8 mouse cellular contexts compared by ENCODE assay signal in genomic region chr3:88200161-88200971, GRCm38 (mm10). TPM values are rescaled to one million over a fixed set of nuclear protein-coding genes. Genes with fewer than 3 reads are reported as not detected.
DNase-seq lines count a peak whose midpoint lies in the region; ATAC-seq and TF ChIP-seq lines count a peak whose summit lies in the region.

No protein-coding gene starts in this region.

- H3K9me3 ChIP-seq in kidney, embryonic 15.5 days (replicated peaks), result no peaks in the 10 kb centered on the region
- no peaks in the 10 kb centered on the region for H3K9me3 ChIP-seq in forebrain, embryonic 11.5 days (ENCODE audit: control insufficient read depth, low read length)
- no peaks in the 10 kb centered on the region for H3K9me3 ChIP-seq in limb, embryonic 14.5 days (ENCODE audit: control insufficient read depth, low read length)
- H3K9me3 ChIP-seq in stomach, embryonic 15.5 days, result no peaks in the 10 kb centered on the region

- WGBS in kidney, embryonic 15.5 days, result 1% methylated on average over 61 of the region's 61 CpGs
- 2% methylated on average over 61 of the region's 61 CpGs for WGBS in cerebellum, adult 2 months
- WGBS in forebrain, embryonic 11.5 days, result under 1% methylated on average over 61 of the region's 61 CpGs
- under 1% methylated on average over 51 of the region's 61 CpGs for WGBS in limb, embryonic 14.5 days
- 1% methylated on average over 61 of the region's 61 CpGs for WGBS in stomach, embryonic 15.5 days

- peak overlapping the region; percentile 53 for H3K4me2 ChIP-seq in kidney, embryonic 15.5 days
- peak overlapping the region; percentile 94 for H3K4me2 ChIP-seq in forebrain, embryonic 11.5 days (ENCODE audit: low read depth, low read length, severe bottlenecking)
- H3K4me2 ChIP-seq in limb, embryonic 14.5 days (replicated peaks; ENCODE audit: low read depth, low read length, severe bottlenecking), result peak overlapping the region; percentile 43
- peak overlapping the region; percentile 54 for H3K4me2 ChIP-seq in stomach, embryonic 15.5 days

- no peak overlapping the region for H3K27ac ChIP-seq in kidney, embryonic 15.5 days
- peak overlapping the region; percentile 76 for H3K27ac ChIP-seq in cerebellum, adult 2 months (ENCODE audit: insufficient read depth, low read length)
- H3K27ac ChIP-seq in forebrain, embryonic 11.5 days (ENCODE audit: low read depth, low read length), result peak overlapping the region; percentile 99
- no peak overlapping the region for H3K27ac ChIP-seq in limb, embryonic 14.5 days (replicated peaks; ENCODE audit: low read depth, low read length)
- no peak overlapping the region for H3K27ac ChIP-seq in stomach, embryonic 15.5 days

- H3K4me3 ChIP-seq in kidney, embryonic 15.5 days (replicated peaks), result peak overlapping the region; percentile 35
- peak overlapping the region; percentile 57 for H3K4me3 ChIP-seq in cerebellum, adult 2 months (replicated peaks; ENCODE audit: insufficient read depth, low read depth, low read length)
- H3K4me3 ChIP-seq in forebrain, embryonic 11.5 days (ENCODE audit: low read depth, low read length), result peak overlapping the region; percentile 55
- peak overlapping the region; percentile 29 for H3K4me3 ChIP-seq in limb, embryonic 14.5 days (replicated peaks; ENCODE audit: low read length)
- H3K4me3 ChIP-seq in stomach, embryonic 15.5 days (replicated peaks), result peak overlapping the region; percentile 30

- no peak for TF ChIP-seq POLR2A in cerebellum, adult 2 months (IDR thresholded peaks at IDR 0.05; ENCODE audit: borderline replicate concordance, insufficient read depth, low read length)
- no peak for TF ChIP-seq POLR2A in limb, embryonic 14.5 days (IDR thresholded peaks at IDR 0.05; ENCODE audit: borderline replicate concordance, extremely low read depth, insufficient read depth, insufficient read length)

- H3K4me1 ChIP-seq in kidney, embryonic 15.5 days, result peaks cover 11% of the 10 kb centered on the region
- H3K4me1 ChIP-seq in cerebellum, adult 2 months (ENCODE audit: control insufficient read depth, insufficient read depth, low read length), result peaks cover 21% of the 10 kb centered on the region
- peaks cover 53% of the 10 kb centered on the region for H3K4me1 ChIP-seq in forebrain, embryonic 11.5 days (replicated peaks; ENCODE audit: control insufficient read depth, insufficient read depth, low read length)
- peaks cover 5% of the 10 kb centered on the region; the same call in 1 of the 2 replicates for H3K4me1 ChIP-seq in limb, embryonic 14.5 days (ENCODE audit: control insufficient read depth, insufficient read depth, low read length)
- H3K4me1 ChIP-seq in stomach, embryonic 15.5 days, result peaks cover 10% of the 10 kb centered on the region

- no peak for TF ChIP-seq CTCF in cerebellum, adult 2 months (IDR thresholded peaks at IDR 0.05; ENCODE audit: borderline replicate concordance, insufficient read depth, low read depth, low read length)

- no peak for ATAC-seq in kidney, embryonic 15.5 days (replicated peaks; ENCODE audit: low FRiP score)
- no peak for ATAC-seq in forebrain, embryonic 11.5 days (replicated peaks; ENCODE audit: low FRiP score)
- no peak for ATAC-seq in limb, embryonic 14.5 days (ENCODE audit: low FRiP score, low read depth)
- no peak for ATAC-seq in stomach, embryonic 15.5 days (ENCODE audit: insufficient read depth, low FRiP score, low read depth)

- peaks cover 99% of the 10 kb centered on the region for H3K27me3 ChIP-seq in kidney, embryonic 15.5 days
- H3K27me3 ChIP-seq in cerebellum, adult 2 months (ENCODE audit: control insufficient read depth, insufficient read depth, low read length), result no peaks in the 10 kb centered on the region
- H3K27me3 ChIP-seq in forebrain, embryonic 11.5 days (ENCODE audit: control insufficient read depth, insufficient read depth, low read length), result peaks cover 34% of the 10 kb centered on the region
- H3K27me3 ChIP-seq in limb, embryonic 14.5 days (ENCODE audit: control insufficient read depth, insufficient read depth, low read length), result peaks cover 98% of the 10 kb centered on the region
- H3K27me3 ChIP-seq in stomach, embryonic 15.5 days (replicated peaks), result peaks cover 92% of the 10 kb centered on the region

- DNase-seq in kidney, adult 9 months, result no peak
- DNase-seq in cerebellum, adult 2 months, result peak; percentile 56 to 73
- DNase-seq in forebrain, embryonic 11.5 days (ENCODE audit: low spot score), result peak; percentile 72
- no peak for DNase-seq in limb, embryonic 14.5 days (ENCODE audit: low spot score)
- no peak for DNase-seq in thymus, postnatal 14 days
- DNase-seq in frontal cortex, postnatal 14 days (ENCODE audit: low spot score in 2 of 2), result no peak

- no peaks in the 10 kb centered on the region for H3K36me3 ChIP-seq in kidney, embryonic 15.5 days
- no peaks in the 10 kb centered on the region for H3K36me3 ChIP-seq in forebrain, embryonic 11.5 days (ENCODE audit: control insufficient read depth, insufficient read depth, low read length)
- no peaks in the 10 kb centered on the region for H3K36me3 ChIP-seq in limb, embryonic 14.5 days (ENCODE audit: control insufficient read depth, insufficient read depth, low read length)
- no peaks in the 10 kb centered on the region for H3K36me3 ChIP-seq in stomach, embryonic 15.5 days

- H3K9ac ChIP-seq in kidney, embryonic 15.5 days, result 0 out of 2 replicates have a peak overlapping the region, but pooled peaks have one; percentile 3
- peak overlapping the region; percentile 98 for H3K9ac ChIP-seq in forebrain, embryonic 11.5 days (ENCODE audit: low read length)
- 0 out of 2 replicates have a peak overlapping the region, but pooled peaks have one; percentile 36 for H3K9ac ChIP-seq in limb, embryonic 14.5 days (ENCODE audit: low read depth, low read length, severe bottlenecking)
- H3K9ac ChIP-seq in stomach, embryonic 15.5 days, result no peak overlapping the region

RNA-seq across cellular contexts. Expression of gene Rhbg, which starts 54.1 kb away (rescaled TPM):
- polyA plus RNA-seq in kidney, embryonic 15.5 days (2015; fragmentation: Nextera tagmentation; extraction: Ambion mirVana), result 6.5 and 6.6 TPM in 2 replicates
- polyA plus RNA-seq in cerebellum, adult 2 months (2012; rRNA removed), result 0.08 and 0.17 TPM in 2 replicates
- 0.36 TPM in 1 of 2 replicates, not detected in the other for polyA plus RNA-seq in forebrain, embryonic 11.5 days (2014; fragmentation: Nextera tagmentation; extraction: Ambion mirVana)
- 10.5 and 11.0 TPM in 2 replicates for polyA plus RNA-seq in limb, embryonic 14.5 days (2012; rRNA removed)
- polyA plus RNA-seq in limb, embryonic 14.5 days (2014; fragmentation: Nextera tagmentation; extraction: Ambion mirVana), result 17.0 and 17.2 TPM in 2 replicates
- 4.2 and 8.2 TPM in 2 replicates for polyA plus RNA-seq in stomach, embryonic 15.5 days (2015; fragmentation: Nextera tagmentation; extraction: Ambion mirVana)

RNA-seq across cellular contexts. Expression of gene Mef2d, which starts 58.2 kb away (rescaled TPM):
- polyA plus RNA-seq in kidney, embryonic 15.5 days (2015; fragmentation: Nextera tagmentation; extraction: Ambion mirVana), result 18.5 and 21.5 TPM in 2 replicates
- 102 and 116 TPM in 2 replicates for polyA plus RNA-seq in cerebellum, adult 2 months (2012; rRNA removed)
- 17.3 and 19.7 TPM in 2 replicates for polyA plus RNA-seq in forebrain, embryonic 11.5 days (2014; fragmentation: Nextera tagmentation; extraction: Ambion mirVana)
- 58.7 and 79.0 TPM in 2 replicates for polyA plus RNA-seq in limb, embryonic 14.5 days (2012; rRNA removed)
- polyA plus RNA-seq in limb, embryonic 14.5 days (2014; fragmentation: Nextera tagmentation; extraction: Ambion mirVana), result 27.4 and 29.6 TPM in 2 replicates
- polyA plus RNA-seq in stomach, embryonic 15.5 days (2015; fragmentation: Nextera tagmentation; extraction: Ambion mirVana), result 17.7 and 19.9 TPM in 2 replicates

Comparison
In these comparisons a context has a peak if more than half of its experiments do, and no peak if none do; other contexts are left out.
1. H3K27ac ChIP-seq: peak in cerebellum, adult 2 months (single experiment) and forebrain, embryonic 11.5 days (single experiment); none in kidney, embryonic 15.5 days (single experiment), limb, embryonic 14.5 days (single experiment) and stomach, embryonic 15.5 days (single experiment).
2. H3K4me2 ChIP-seq: peak in every context shown above with its lines; median percentile 94 in forebrain, embryonic 11.5 days; 54 in stomach, embryonic 15.5 days; 53 in kidney, embryonic 15.5 days; 43 in limb, embryonic 14.5 days.
3. DNase-seq: peak in cerebellum, adult 2 months (2 of 2) and forebrain, embryonic 11.5 days (single experiment); none in kidney, adult 9 months (single experiment), limb, embryonic 14.5 days (single experiment), thymus, postnatal 14 days (single experiment) and frontal cortex, postnatal 14 days (0 of 2).
4. Peak in every context shown above with its lines, with median percentiles within 50 percentile points of each other: H3K4me3 ChIP-seq.